Mouse (Mus musculus) liver, embryonic 14 days (tissue): ENCODE results near the gene 1700061G19Rik. TPM values are rescaled to one million over a fixed set of nuclear protein-coding genes. Genes with fewer than 3 reads are reported as not detected.

Experiments used
- polyA plus RNA-seq: library from polyadenylated mRNA; depleted of rRNA; stranded (reverse); fragments of >200 nt; gene quantifications from 2 replicates; pipeline ENCODE4 v1.2.3, GENCODE M21; 2012; rRNA removed

Gene 1700061G19Rik
- polyA plus RNA-seq = 0.01 TPM in 2 replicates

DNA sequence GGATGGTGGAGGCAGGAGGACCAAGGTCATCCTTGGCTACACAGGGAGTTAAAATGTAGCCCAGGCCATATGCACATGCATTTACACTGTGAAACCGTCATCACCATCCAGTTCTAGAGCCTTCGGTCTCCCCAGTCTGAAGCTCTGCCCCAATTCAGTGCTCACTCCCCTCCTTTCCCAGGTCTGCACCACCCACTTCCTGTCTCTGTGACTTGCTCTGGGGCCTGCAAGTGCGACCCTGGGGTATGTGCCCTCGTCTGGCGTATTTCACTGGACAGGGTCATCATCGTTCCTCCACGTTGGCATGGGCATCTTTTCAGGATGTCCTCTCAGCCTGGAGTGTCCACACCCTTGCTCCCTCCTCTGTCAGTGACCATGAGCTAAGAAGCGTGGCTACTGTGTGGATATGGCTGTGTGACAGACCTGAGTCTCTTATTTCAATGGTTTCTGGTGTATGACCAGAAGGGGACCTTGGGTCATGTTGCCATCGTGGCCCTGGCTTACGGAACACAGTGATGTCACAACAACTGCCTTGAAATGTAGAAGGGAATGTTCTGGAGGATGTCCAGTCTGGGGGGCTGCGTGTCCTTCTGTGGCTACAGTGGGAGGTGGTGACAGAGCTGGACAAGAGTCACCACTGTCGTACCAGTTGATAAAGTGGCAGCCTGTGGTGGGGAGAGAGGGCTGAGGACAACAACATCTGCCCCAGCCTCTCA is at the start of gene 1700061G19Rik:
1700061G19Rik (plus strand) TSS at position 542 of the 716 bp plus-strand sequence.

DNA sequence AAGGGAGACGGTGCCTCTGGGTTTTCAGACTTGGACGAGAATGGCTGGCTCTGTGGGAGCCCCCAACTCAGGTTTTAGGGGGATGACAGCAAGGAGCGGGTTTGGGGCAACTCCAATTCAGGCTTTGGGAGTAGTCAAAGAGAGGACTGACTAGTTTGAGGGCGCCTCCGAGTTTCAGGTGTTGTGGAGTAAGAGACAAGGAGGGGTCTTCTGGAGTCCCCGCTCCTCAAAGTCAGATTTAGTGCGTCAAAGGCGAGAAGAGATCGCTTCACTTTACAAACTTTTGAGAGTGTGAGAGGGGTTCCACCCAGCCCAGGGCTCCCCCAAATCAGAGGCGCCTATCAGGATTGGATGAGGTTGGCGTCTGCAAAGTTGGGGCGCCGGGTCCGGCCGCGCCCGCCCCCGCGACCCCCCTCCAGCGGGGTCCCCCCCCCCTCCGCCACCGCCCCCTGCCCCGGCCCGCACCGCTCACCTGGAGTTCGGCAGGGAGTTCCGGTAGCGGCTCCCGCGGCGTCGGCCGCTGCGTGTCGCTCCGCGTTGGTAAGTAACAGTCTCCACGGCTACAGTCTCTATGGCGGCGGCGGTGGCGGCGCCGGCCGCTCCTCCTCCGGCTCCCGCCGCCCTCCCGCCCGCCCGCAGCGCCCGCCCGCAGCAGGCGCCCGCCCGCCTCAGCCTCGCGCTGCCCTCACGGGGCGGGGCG is 44.7 kb upstream of the 1700061G19Rik start, which contains the start of gene Rfx2:
Rfx2 (minus strand) TSS at position 603 of the 700 bp plus-strand sequence.

DNA sequence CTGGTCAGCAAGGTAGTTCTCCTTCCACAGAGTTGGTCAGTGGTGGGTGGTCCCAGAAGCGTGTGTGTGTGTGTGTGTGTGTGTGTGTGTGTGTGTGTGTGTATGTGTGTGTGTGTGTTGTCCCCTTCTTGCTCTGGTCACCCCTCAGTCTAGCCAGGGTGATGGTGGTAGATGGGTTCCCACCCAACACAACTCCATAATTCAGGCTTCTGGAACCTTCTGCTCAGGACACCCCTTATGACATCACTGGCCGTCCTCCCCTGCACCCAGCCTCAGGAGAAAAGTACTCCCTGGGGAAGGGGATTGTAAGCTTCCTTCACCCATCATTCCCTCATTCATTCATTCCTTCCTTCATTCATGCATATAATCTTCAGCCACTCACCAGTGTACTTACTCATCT is 1.0 kb upstream of the 1700061G19Rik start, which contains the start of gene Acsbg2:
Acsbg2 (minus strand) TSS at position 211 of the 400 bp plus-strand sequence.

DNA sequence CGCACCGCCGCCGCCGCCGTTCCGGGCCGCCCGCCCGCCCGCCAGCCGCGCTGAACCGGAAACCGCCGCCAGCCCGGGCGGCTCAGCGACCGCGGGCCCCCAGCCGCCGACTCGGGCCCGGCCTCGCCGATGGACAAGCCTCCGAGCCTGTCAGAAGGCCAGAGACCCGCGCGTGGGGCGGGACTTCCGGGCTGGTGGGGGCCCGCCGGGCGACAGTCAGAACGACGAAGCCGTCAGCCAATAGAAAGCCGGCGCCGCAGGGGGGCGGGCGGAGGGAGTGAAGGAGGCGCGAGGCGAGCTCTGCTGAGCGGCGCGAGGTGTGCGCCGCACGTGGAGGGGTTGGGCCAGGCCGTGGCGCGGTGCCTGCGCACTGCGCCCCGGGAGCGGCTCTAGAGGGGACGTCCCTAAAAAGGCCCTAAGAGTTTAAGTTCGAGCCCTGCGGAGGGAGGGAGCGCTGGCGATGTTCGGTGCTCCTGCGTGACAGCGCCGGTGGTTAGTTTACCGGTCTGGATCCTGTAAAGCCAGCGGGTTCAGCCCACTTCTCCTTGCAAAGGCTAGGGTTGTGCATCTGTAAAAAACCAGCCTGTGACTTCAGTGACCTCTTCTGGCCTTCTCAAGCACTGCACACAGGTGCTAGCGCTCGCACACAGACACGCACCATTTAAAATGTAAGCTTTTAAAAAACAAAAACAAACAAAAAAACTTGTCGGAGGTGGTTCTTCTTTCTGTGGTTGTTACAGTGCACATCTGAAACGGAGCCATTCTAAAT is 60.3 kb downstream of the 1700061G19Rik start, which contains the start of gene Mllt1:
Mllt1 (minus strand) TSS at position 53 of the 769 bp plus-strand sequence.

Other genes with a start within 250 kb of the 1700061G19Rik start
- gene Lonp1, start 248.6 kb upstream of the 1700061G19Rik start, polyA plus RNA-seq = 43.5 and 46.6 TPM in 2 replicates
- gene Catsperd, start 247.3 kb upstream of the 1700061G19Rik start, polyA plus RNA-seq = 0.31 and 0.44 TPM in 2 replicates
- 39.4 and 43.3 TPM in 2 replicates for gene Ranbp3, start 202.2 kb upstream of the 1700061G19Rik start, polyA plus RNA-seq
- 104 and 123 TPM in 2 replicates for gene Ndufa11, start 157.7 kb upstream of the 1700061G19Rik start, polyA plus RNA-seq
- 2.4 and 2.5 TPM in 2 replicates for gene Vmac, start 157.5 kb upstream of the 1700061G19Rik start, polyA plus RNA-seq
- gene Nrtn, start 117.9 kb upstream of the 1700061G19Rik start, polyA plus RNA-seq = 1.0 and 1.2 TPM in 2 replicates
- gene Dus3l, start 110.7 kb upstream of the 1700061G19Rik start, polyA plus RNA-seq = 16.5 and 17.4 TPM in 2 replicates
- 0.90 and 1.2 TPM in 2 replicates for gene Prr22, start 105.2 kb upstream of the 1700061G19Rik start, polyA plus RNA-seq
- gene Rfx2, start 44.5 kb upstream of the 1700061G19Rik start, polyA plus RNA-seq = 8.5 and 10.7 TPM in 2 replicates
- not detected in 2 replicates for gene Acsbg2, start 1.0 kb upstream of the 1700061G19Rik start, polyA plus RNA-seq
- 10.1 and 11.0 TPM in 2 replicates for gene Mllt1, start 59.9 kb downstream of the 1700061G19Rik start, polyA plus RNA-seq
- gene Acer1, start 106.6 kb downstream of the 1700061G19Rik start, polyA plus RNA-seq = not detected in 2 replicates
- 57.9 and 62.5 TPM in 2 replicates for gene Clpp, start 114.8 kb downstream of the 1700061G19Rik start, polyA plus RNA-seq
- gene Alkbh7, start 121.9 kb downstream of the 1700061G19Rik start, polyA plus RNA-seq = 9.1 and 11.2 TPM in 2 replicates
- not detected in 2 replicates for gene Pspn, start 124.5 kb downstream of the 1700061G19Rik start, polyA plus RNA-seq
- gene Gtf2f1, start 135.8 kb downstream of the 1700061G19Rik start, polyA plus RNA-seq = 60.1 and 66.8 TPM in 2 replicates
- not detected in 2 replicates for gene Gm17949, start 136.0 kb downstream of the 1700061G19Rik start, polyA plus RNA-seq
- 30.1 and 35.2 TPM in 2 replicates for gene Khsrp, start 156.0 kb downstream of the 1700061G19Rik start, polyA plus RNA-seq
- not detected in 2 replicates for gene Slc25a41, start 166.2 kb downstream of the 1700061G19Rik start, polyA plus RNA-seq
- gene Crb3, start 183.6 kb downstream of the 1700061G19Rik start, polyA plus RNA-seq = 4.4 and 5.0 TPM in 2 replicates
- 7.2 and 9.3 TPM in 2 replicates for gene Slc25a23, start 184.4 kb downstream of the 1700061G19Rik start, polyA plus RNA-seq
- 0.93 and 1.6 TPM in 2 replicates for gene Dennd1c, start 203.0 kb downstream of the 1700061G19Rik start, polyA plus RNA-seq
- 0.18 and 0.37 TPM in 2 replicates for gene Tubb4a, start 212.3 kb downstream of the 1700061G19Rik start, polyA plus RNA-seq
- 0.46 and 0.59 TPM in 2 replicates for gene Tnfsf9, start 229.8 kb downstream of the 1700061G19Rik start, polyA plus RNA-seq